ENCODE assay signal across 31 mouse cellular contexts in the genomic region with DNA sequence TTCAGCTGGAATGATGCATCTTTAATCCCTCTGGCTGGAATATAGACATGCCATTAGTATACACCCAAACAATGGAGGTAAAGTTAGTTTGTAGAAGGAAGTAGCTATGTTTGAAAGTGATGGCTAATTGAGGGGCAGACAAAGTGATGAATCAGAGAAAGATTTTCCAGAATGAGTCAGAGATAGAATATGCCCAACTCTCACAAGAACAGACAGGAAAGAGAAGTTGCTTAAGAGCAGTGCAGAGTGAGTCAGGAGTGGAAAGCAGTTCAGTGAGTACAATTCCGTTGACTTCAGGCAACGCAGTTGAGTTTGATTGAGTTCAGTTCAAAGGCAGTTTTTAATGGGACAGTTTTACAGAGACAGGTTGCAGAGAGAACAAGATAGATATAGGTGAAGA. TPM values are rescaled to one million over a fixed set of nuclear protein-coding genes. Genes with fewer than 3 reads are reported as not detected.
DNase-seq lines count a peak whose midpoint lies in the region; ATAC-seq and TF ChIP-seq lines count a peak whose summit lies in the region.
"Had no signal": no experiment of that assay in that cellular context is flagged by ENCODE, and none has a peak within 500 bp of the region (broad histone marks: within the 10 kb centered on the region; RNA-seq: fewer than 3 reads in every experiment).

No protein-coding gene starts in this region.

- peak; percentile 74 for DNase-seq in 3T3-L1 (ENCODE audit: low read depth, low spot score)
- peak; percentile 57 for DNase-seq in 416B (ENCODE audit: low read depth)
- peak; percentile 27 for DNase-seq in NIH3T3 (ENCODE audit: low read depth)
- no peak for DNase-seq in layer of hippocampus, postnatal 10 days (ENCODE audit: low spot score in 2 of 2)
- DNase-seq in spleen, postnatal 4 days (ENCODE audit: low spot score in 2 of 2): no peak
- DNase-seq in right cerebral cortex, adult 18-20 months: no peak
- DNase-seq: adrenal gland, adult 2 months; adrenal gland, adult 8-10 months; adrenal gland, postnatal 10 days; adrenal gland, postnatal 14 days; adrenal gland, postnatal 25 days; adrenal gland, postnatal 36 days; B cell, adult 2 months; cerebellum, adult 11 months; cerebellum, adult 11-12 months; cerebellum, adult 18-20 months; cerebellum, adult 2 months; cerebellum, adult 8-10 months; cerebellum, adult 9-10 months had no signal

- no peak overlapping the region for H3K4me3 ChIP-seq in C2C12 (ENCODE audit: insufficient read depth, poor library complexity, severe bottlenecking)
- no peak overlapping the region for H3K4me3 ChIP-seq in hindbrain, embryonic 12.5 days

- no peak overlapping the region for H3ac ChIP-seq in C2C12 (ENCODE audit: control insufficient read depth, insufficient read length, low read depth)

- no peaks in the 10 kb centered on the region for H3K79me3 ChIP-seq in C2C12 (ENCODE audit: low read depth)

- 0 out of 2 replicates have a peak, but pooled peaks cover 4% of the 10 kb centered on the region for H3K9me3 ChIP-seq in hindbrain, embryonic 12.5 days (replicated peaks)

- H3K79me2 ChIP-seq in C2C12 (ENCODE audit: control insufficient read depth, insufficient read depth): no peaks in the 10 kb centered on the region

- no peak overlapping the region for H3K9ac ChIP-seq in hindbrain, embryonic 12.5 days

- no peaks in the 10 kb centered on the region for H3K4me1 ChIP-seq in hindbrain, embryonic 12.5 days

- H3K36me3 ChIP-seq in C2C12 (ENCODE audit: control insufficient read depth, insufficient read depth): no peaks in the 10 kb centered on the region
- no peaks in the 10 kb centered on the region for H3K36me3 ChIP-seq in hindbrain, embryonic 12.5 days

- TF ChIP-seq CTCF in C2C12 (IDR thresholded peaks at IDR 0.05; ENCODE audit: control insufficient read depth, insufficient read depth, insufficient read length): no peak

- H3K27ac ChIP-seq in hindbrain, embryonic 12.5 days: no peak overlapping the region

- ATAC-seq in hindbrain, embryonic 12.5 days (ENCODE audit: low FRiP score): no peak
- ATAC-seq: activated CD4-positive, CD25-positive, alpha-beta regulatory T cell, adult 4 months; CD4-positive, CD25-positive, alpha-beta regulatory T cell, adult 4 months; Patski had no signal

- H3K27me3 ChIP-seq in C2C12 (ENCODE audit: control insufficient read depth, insufficient read depth, insufficient read length): no peaks in the 10 kb centered on the region
- no peaks in the 10 kb centered on the region for H3K27me3 ChIP-seq in hindbrain, embryonic 12.5 days
- H3K27me3 ChIP-seq: Patski had no signal

- 90% methylated on average over 2 of the region's 2 CpGs for WGBS in hindbrain, embryonic 12.5 days

- no peak overlapping the region for H3K4me2 ChIP-seq in hindbrain, embryonic 12.5 days (replicated peaks)

TF ChIP-seq in C2C12, 6 proteins besides CTCF, POLR2A, EP300 and RAD21:
- TF ChIP-seq USF1 (IDR thresholded peaks at IDR 0.05; ENCODE audit: low read depth) (no peak), MAX (IDR thresholded peaks at IDR 0.05) (no peak), CEBPB (IDR thresholded peaks at IDR 0.05; ENCODE audit: low read depth) (peak; percentile 49)

RNA-seq across cellular contexts. Expression of gene Gata2, which starts 19.0 kb away (rescaled TPM):
- polyA plus RNA-seq in C2C12 (2012; fragmentation: generic; extraction: Trizol): 45.8 TPM
- 1 to 10 TPM; 4.6 to 5.9 TPM for total RNA-seq in layer of hippocampus, postnatal 10 days (2021)
- 29.4 and 43.6 TPM in 2 replicates for polyA plus RNA-seq in hindbrain, embryonic 12.5 days (2016; fragmentation: Nextera tagmentation; extraction: Ambion mirVana)
- total RNA-seq: CH12.LX had no signal
- polyA plus RNA-seq: activated CD4-positive, CD25-positive, alpha-beta regulatory T cell, adult 4 months had no signal

RNA-seq across cellular contexts. Expression of gene Dnajb8, which starts 47.4 kb away (rescaled TPM):
- not detected for polyA plus RNA-seq in C2C12 (2012; fragmentation: generic; extraction: Trizol)
- not detected for total RNA-seq in layer of hippocampus, postnatal 10 days (2021)
- not detected in 2 replicates for polyA plus RNA-seq in hindbrain, embryonic 12.5 days (2016; fragmentation: Nextera tagmentation; extraction: Ambion mirVana)
- total RNA-seq: adrenal gland, adult 18-20 months; adrenal gland, adult 2 months; adrenal gland, adult 8-10 months; adrenal gland, postnatal 10 days; adrenal gland, postnatal 14 days; adrenal gland, postnatal 25 days; adrenal gland, postnatal 36 days; adrenal gland, postnatal 4 days; CH12.LX; ES-E14; MEL had no signal
- polyA plus RNA-seq: activated CD4-positive, CD25-positive, alpha-beta regulatory T cell, adult 4 months; adrenal gland, adult 2 months; brain, embryonic 14.5 days; CD4-positive, CD25-positive, alpha-beta regulatory T cell, adult 4 months; cerebellum, adult 2 months; G1E; Patski had no signal

Comparison
In these comparisons a context has a peak if more than half of its experiments do, and no peak if none do; other contexts are left out.
1. DNase-seq: peak in 3T3-L1 (single experiment), 416B (single experiment) and NIH3T3 (single experiment); none in layer of hippocampus, postnatal 10 days (0 of 2), spleen, postnatal 4 days (0 of 2) and right cerebral cortex, adult 18-20 months (single experiment).